Mouse (Mus musculus) forebrain, embryonic 13.5 days (tissue): ENCODE data around the gene Hfe. TPM values are rescaled to one million over a fixed set of nuclear protein-coding genes. Genes with fewer than 3 reads are reported as not detected.

ENCODE experiments used
- ATAC-seq: fragments of 200-750 bp; cut with Nextera tagmentation; 2 replicates; pipeline ENCODE4 v1.8.0; 2017
- H3K27ac ChIP-seq: fragments of 300-500 bp; sonication (generic); 2 replicates; pipeline ENCODE4 v1.5.1; 2015; ENCODE audit warnings: inconsistent platforms, mild to moderate bottlenecking, moderate library complexity
- H3K27me3 ChIP-seq: fragments of 300-500 bp; sonication (generic); 2 replicates; pipeline ENCODE4 v1.6.1; 2015; ENCODE audit warnings: mild to moderate bottlenecking, inconsistent platforms
- H3K36me3 ChIP-seq: fragments of 300-500 bp; sonication (generic); 2 replicates; pipeline ENCODE4 v1.6.1; 2015; ENCODE audit warnings: mild to moderate bottlenecking, inconsistent platforms; ENCODE audit not compliant: poor library complexity, severe bottlenecking
- H3K4me1 ChIP-seq: fragments of 300-500 bp; sonication (generic); 2 replicates; pipeline ENCODE4 v1.6.1; 2015; ENCODE audit warnings: inconsistent platforms
- H3K4me2 ChIP-seq: fragments of 300-500 bp; sonication (generic); 2 replicates; pipeline ENCODE4 v1.6.1; 2015; ENCODE audit warnings: inconsistent platforms, mild to moderate bottlenecking, moderate library complexity
- H3K4me3 ChIP-seq: fragments of 300-500 bp; sonication (generic); 2 replicates; pipeline ENCODE4 v1.5.1; 2015; ENCODE audit warnings: mild to moderate bottlenecking, inconsistent platforms
- H3K9ac ChIP-seq: fragments of 300-500 bp; sonication (generic); 2 replicates; pipeline ENCODE4 v1.6.1; 2015; ENCODE audit warnings: mild to moderate bottlenecking, inconsistent platforms
- H3K9me3 ChIP-seq: fragments of 300-500 bp; sonication (generic); replicated peaks from 2 replicates; pipeline ENCODE4 v1.6.1; 2016; ENCODE audit warnings: inconsistent platforms
- WGBS: fragments of 180-500 bp; shearing (Covaris S2); methylation state at CpG from one replicate; pipeline ENCODE4 v1.1.7; 2015; 5-methylcytosine and 5-hydroxymethylcytosine counted together
- polyA plus RNA-seq: library from polyadenylated mRNA; unstranded; fragments of >200 nt; fragmentation: Nextera tagmentation; extraction: Ambion mirVana; gene quantifications from 2 replicates; pipeline ENCODE4 v1.2.1, GENCODE M21; 2015

The Hfe gene
- polyA plus RNA-seq, 1 experiment from 2014 or later, result 2.2 TPM

GRCm38 (mm10) chr13:23700786-23701520, 9.7 kb downstream of the Hfe start:
- H3K9me3 ChIP-seq, result no peaks in the 10 kb centered on the region
- no peak overlapping the region for H3K9ac ChIP-seq
- H3K4me1 ChIP-seq, result peaks cover 14% of the 10 kb centered on the region
- H3K27ac ChIP-seq, result no peak overlapping the region
- H3K27me3 ChIP-seq, result no peaks in the 10 kb centered on the region
- no peak overlapping the region for H3K4me2 ChIP-seq
- H3K4me3 ChIP-seq, result no peak overlapping the region
- 32% methylated on average over 8 of the region's 8 CpGs for WGBS
- ATAC-seq, result peak; percentile 50; the same call in 1 of the 2 replicates
- H3K36me3 ChIP-seq, result no peaks in the 10 kb centered on the region

DNA sequence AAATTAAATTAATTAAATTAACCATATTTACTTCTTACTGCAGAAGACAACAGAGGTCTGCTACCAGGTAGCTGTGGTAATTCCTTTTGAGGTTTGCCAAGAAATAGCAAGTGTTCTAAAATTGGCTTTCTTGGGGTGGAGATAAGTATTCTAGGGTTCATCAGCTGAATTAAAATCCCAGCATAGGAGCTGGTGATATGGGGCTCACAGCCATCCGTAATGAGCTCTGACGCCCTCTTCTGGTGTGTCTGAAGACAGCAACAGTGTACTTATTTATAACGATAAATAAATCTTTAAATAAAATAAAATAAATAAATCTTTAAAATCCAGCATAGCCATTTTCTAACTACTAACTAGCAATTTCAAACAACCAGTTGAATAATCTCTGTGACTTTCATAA, 10.9 kb downstream of the Hfe start:
- H3K27ac ChIP-seq, result no peak overlapping the region
- peaks cover 14% of the 10 kb centered on the region for H3K4me1 ChIP-seq
- ATAC-seq, result no peak
- H3K9me3 ChIP-seq, result no peaks in the 10 kb centered on the region
- no peak overlapping the region for H3K4me2 ChIP-seq
- no peaks in the 10 kb centered on the region for H3K27me3 ChIP-seq
- H3K9ac ChIP-seq, result no peak overlapping the region
- no peaks in the 10 kb centered on the region for H3K36me3 ChIP-seq
- 70% methylated on average over 3 of the region's 3 CpGs for WGBS
- H3K4me3 ChIP-seq, result no peak overlapping the region

- H3K27ac ChIP-seq, result peak overlapping the region; percentile 93
- H3K27me3 ChIP-seq, result no peaks in the 10 kb centered on the region
- H3K9ac ChIP-seq, result no peak overlapping the region; the same call in 1 of the 2 replicates
- H3K4me3 ChIP-seq, result peak overlapping the region; percentile 46; the same call in 1 of the 2 replicates
- H3K9me3 ChIP-seq, result no peaks in the 10 kb centered on the region
- H3K4me2 ChIP-seq, result peak overlapping the region; percentile 75
- H3K36me3 ChIP-seq, result no peaks in the 10 kb centered on the region
- no peak for ATAC-seq
- peaks cover 14% of the 10 kb centered on the region for H3K4me1 ChIP-seq
- 47% methylated on average over 6 of the region's 6 CpGs for WGBS
Observed at GRCm38 (mm10) chr13:23698996-23699395, 11.7 kb downstream of the Hfe start.

GRCm38 (mm10) chr13:23698300-23698693, 12.4 kb downstream of the Hfe start, which contains the start of gene Hist1h4c:
TSS of gene Hist1h4c (minus strand) at chr13:23698454.
- ATAC-seq, result peak; percentile 97
- H3K4me1 ChIP-seq, result peaks cover 14% of the 10 kb centered on the region

DNA sequence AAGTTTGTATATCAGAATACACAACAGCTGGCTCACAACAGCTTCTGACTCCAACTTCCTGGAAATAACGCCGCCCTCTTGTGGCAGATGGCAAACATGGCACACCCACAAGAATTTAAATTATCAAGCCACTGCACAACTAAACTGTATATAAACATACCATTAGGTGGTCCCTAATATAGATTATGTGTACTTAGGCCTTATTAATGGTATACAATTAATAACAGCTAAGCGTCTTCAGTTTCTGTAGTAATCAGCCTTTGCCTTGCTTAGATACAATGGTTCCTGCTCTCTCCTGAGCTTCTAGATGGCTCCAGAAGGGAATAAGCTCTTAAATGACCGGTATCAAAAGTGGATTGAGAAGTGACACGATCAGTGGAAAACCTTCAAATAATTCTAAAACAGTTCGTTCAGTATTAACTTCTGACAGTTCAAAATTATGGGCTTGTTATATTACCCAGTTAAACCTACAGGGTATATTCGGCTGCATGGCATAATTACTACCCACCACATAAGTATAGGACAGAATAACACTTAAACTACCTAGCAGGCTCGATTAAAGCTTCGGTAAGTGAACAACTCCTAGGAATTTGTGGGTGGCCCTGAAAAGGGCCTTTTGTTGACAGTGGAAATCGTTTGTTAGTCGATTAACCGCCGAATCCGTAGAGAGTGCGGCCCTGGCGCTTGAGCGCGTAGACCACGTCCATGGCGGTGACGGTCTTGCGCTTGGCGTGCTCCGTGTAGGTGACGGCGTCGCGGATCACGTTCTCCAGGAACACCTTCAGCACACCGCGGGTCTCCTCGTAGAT, 13.0 kb downstream of the Hfe start:
- Histone ChIP-seq H3K27ac (peak overlapping the region; percentile 93), H3K36me3 (no peaks in the 10 kb centered on the region), H3K9me3 (no peaks in the 10 kb centered on the region), H3K9ac (peak overlapping the region; percentile 75), H3K27me3 (no peaks in the 10 kb centered on the region), H3K4me3 (peak overlapping the region; percentile 46), H3K4me1 (peaks cover 14% of the 10 kb centered on the region), H3K4me2 (peak overlapping the region; percentile 75)
- ATAC-seq, result peak; percentile 57
- under 1% methylated on average over 26 of the region's 32 CpGs for WGBS

More at GRCm38 (mm10) chr13:23698300-23698693, 12.4 kb downstream of the Hfe start, which contains the start of gene Hist1h4c:
- H3K27ac ChIP-seq, result peak within 1 kb of the TSS; percentile 93
- H3K27me3 ChIP-seq, result no peaks in the 10 kb centered on the region
- no peaks in the 10 kb centered on the region for H3K36me3 ChIP-seq
- peak within 1 kb of the TSS; percentile 46 for H3K4me3 ChIP-seq
- H3K4me2 ChIP-seq, result peak within 1 kb of the TSS; percentile 75
- H3K9ac ChIP-seq, result peak within 1 kb of the TSS; percentile 75
- H3K9me3 ChIP-seq, result no peaks in the 10 kb centered on the region
- WGBS, result under 1% methylated on average over 17 of the region's 22 CpGs

- Histone ChIP-seq H3K9me3 (no peaks in the 10 kb centered on the region), H3K4me1 (peaks cover 14% of the 10 kb centered on the region), H3K4me2 (no peak overlapping the region), H3K27me3 (no peaks in the 10 kb centered on the region), H3K36me3 (no peaks in the 10 kb centered on the region), H3K9ac (no peak overlapping the region), H3K4me3 (no peak overlapping the region), H3K27ac (no peak overlapping the region)
- no peak for ATAC-seq
- 65% methylated on average over 15 of the region's 15 CpGs for WGBS
Observed at GRCm38 (mm10) chr13:23696061-23696474, 14.6 kb downstream of the Hfe start.

DNA sequence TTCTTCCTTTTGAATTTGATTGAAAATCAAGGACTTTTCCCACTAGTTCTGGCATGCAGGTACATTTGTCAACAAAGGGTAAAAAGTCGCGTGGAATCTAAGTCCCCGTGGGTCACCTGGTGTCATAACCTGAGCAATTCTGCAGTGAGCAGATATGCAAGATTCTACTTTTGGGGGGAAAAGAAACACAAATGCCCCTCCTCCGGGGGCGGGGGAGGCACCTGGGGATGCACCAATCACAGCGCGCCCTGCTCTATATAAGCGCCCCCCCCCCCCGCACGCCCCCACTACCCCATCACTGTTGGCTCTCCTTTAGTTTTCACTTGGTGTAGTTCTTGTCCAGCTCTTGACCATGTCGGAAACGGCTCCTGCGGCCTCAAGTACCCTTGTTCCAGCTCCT, 15.1 kb downstream of the Hfe start, which contains the start of gene Hist1h1t:
TSS of gene Hist1h1t (plus strand) at position 301 of the 400 bp plus-strand sequence.
- no peaks in the 10 kb centered on the region for H3K36me3 ChIP-seq
- H3K27ac ChIP-seq, result no peak within 1 kb of the TSS
- H3K4me1 ChIP-seq, result peaks cover 14% of the 10 kb centered on the region
- no peak within 1 kb of the TSS for H3K4me2 ChIP-seq
- H3K9me3 ChIP-seq, result no peaks in the 10 kb centered on the region
- 47% methylated on average over 13 of the region's 13 CpGs for WGBS
- H3K9ac ChIP-seq, result no peak within 1 kb of the TSS
- H3K4me3 ChIP-seq, result no peak within 1 kb of the TSS
- no peaks in the 10 kb centered on the region for H3K27me3 ChIP-seq
- no peak for ATAC-seq

- ATAC-seq, result no peak
- Histone ChIP-seq H3K9me3 (no peaks in the 10 kb centered on the region), H3K9ac (no peak overlapping the region), H3K4me2 (no peak overlapping the region), H3K27ac (no peak overlapping the region), H3K4me3 (no peak overlapping the region), H3K4me1 (peaks cover 14% of the 10 kb centered on the region), H3K36me3 (no peaks in the 10 kb centered on the region), H3K27me3 (no peaks in the 10 kb centered on the region)
- WGBS, result 94% methylated on average over 9 of the region's 9 CpGs
Observed at GRCm38 (mm10) chr13:23694956-23695355, 15.7 kb downstream of the Hfe start.

DNA sequence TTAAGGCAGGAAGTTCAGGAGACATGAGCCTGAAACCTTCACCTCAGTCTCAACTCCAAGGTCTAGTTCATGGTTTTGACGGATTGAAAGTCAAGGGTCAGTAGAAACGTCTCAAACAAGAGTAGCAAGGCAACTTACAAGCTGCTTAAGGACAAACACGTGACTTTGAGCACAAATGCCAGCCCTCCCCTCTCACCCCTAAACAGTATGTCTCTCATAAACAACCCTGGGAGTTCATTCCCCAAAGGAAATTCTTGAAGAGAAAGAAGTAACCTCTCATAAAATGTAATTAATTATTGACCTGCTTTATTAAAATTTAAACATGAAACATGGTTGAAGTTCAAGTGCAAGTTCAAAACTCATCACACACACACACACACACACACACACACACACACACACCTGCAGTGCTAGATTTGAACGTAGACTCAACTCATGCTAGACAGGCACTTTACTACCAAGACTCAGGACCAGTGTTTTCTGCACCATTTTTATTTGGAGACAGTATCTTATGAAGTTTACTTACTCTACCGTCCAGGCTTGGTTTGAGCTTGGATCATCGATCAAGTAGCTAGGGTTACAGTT, 16.7 kb downstream of the Hfe start:
- Histone ChIP-seq H3K4me2 (no peak overlapping the region), H3K4me1 (peaks cover 11% of the 10 kb centered on the region), H3K9ac (no peak overlapping the region), H3K36me3 (no peaks in the 10 kb centered on the region), H3K27me3 (no peaks in the 10 kb centered on the region), H3K9me3 (no peaks in the 10 kb centered on the region), H3K4me3 (no peak overlapping the region), H3K27ac (no peak overlapping the region)
- no peak for ATAC-seq
- 86% methylated on average over 6 of the region's 6 CpGs for WGBS

GRCm38 (mm10) chr13:23689459-23689858, 21.2 kb downstream of the Hfe start:
- H3K36me3 ChIP-seq, result no peaks in the 10 kb centered on the region
- no peak overlapping the region for H3K4me3 ChIP-seq
- no peaks in the 10 kb centered on the region for H3K9me3 ChIP-seq
- H3K4me1 ChIP-seq, result peaks cover 14% of the 10 kb centered on the region
- H3K9ac ChIP-seq, result no peak overlapping the region
- no peak for ATAC-seq
- WGBS, result 84% methylated on average over 2 of the region's 2 CpGs
- no peak overlapping the region for H3K4me2 ChIP-seq
- no peaks in the 10 kb centered on the region for H3K27me3 ChIP-seq
- no peak overlapping the region for H3K27ac ChIP-seq

DNA sequence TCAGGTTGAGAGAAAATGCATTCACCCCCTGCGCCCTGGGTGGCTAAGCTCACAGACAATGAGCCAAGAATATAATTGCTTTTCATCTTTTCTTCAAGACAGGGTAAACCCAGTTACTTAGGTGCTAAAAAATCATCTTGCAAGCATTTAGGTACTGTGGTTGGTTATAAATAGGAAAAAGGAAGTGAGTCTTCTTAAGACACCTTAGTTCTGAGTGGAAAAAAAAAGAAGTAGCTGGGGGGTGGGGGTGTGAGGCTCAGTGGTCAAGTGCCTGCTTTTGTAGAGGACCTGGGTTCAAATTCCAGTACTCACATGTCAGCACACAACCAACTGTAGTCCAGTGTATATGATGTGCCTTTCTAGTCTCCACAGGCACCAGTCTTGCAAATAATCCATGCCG, 21.7 kb downstream of the Hfe start:
- no peak overlapping the region for H3K27ac ChIP-seq
- no peaks in the 10 kb centered on the region for H3K36me3 ChIP-seq
- H3K9ac ChIP-seq, result no peak overlapping the region
- no peak overlapping the region for H3K4me2 ChIP-seq
- H3K27me3 ChIP-seq, result no peaks in the 10 kb centered on the region
- peaks cover 14% of the 10 kb centered on the region for H3K4me1 ChIP-seq
- 92% methylated on average over 2 of the region's 2 CpGs for WGBS
- no peak for ATAC-seq
- no peak overlapping the region for H3K4me3 ChIP-seq
- H3K9me3 ChIP-seq, result no peaks in the 10 kb centered on the region

GRCm38 (mm10) chr13:23687907-23688306, 22.7 kb downstream of the Hfe start:
- Histone ChIP-seq H3K27me3 (no peaks in the 10 kb centered on the region), H3K4me3 (no peak overlapping the region), H3K36me3 (no peaks in the 10 kb centered on the region), H3K27ac (no peak overlapping the region), H3K4me1 (peaks cover 17% of the 10 kb centered on the region), H3K9ac (no peak overlapping the region), H3K9me3 (no peaks in the 10 kb centered on the region), H3K4me2 (no peak overlapping the region)
- 95% methylated on average over 7 of the region's 7 CpGs for WGBS
- ATAC-seq, result no peak
